Mouse (Mus musculus) urinary bladder, adult 18-20 months (tissue): ENCODE measurements around the gene Olfr1252.

Source experiments
- DNase-seq, 2 experiments: peaks; one replicate each; pipeline ENCODE4 v3.0.0; 2022; ENCODE audit warnings: low spot score in 2 of 2, mixed read lengths in 2 of 2

Olfr1252 gene

DNA sequence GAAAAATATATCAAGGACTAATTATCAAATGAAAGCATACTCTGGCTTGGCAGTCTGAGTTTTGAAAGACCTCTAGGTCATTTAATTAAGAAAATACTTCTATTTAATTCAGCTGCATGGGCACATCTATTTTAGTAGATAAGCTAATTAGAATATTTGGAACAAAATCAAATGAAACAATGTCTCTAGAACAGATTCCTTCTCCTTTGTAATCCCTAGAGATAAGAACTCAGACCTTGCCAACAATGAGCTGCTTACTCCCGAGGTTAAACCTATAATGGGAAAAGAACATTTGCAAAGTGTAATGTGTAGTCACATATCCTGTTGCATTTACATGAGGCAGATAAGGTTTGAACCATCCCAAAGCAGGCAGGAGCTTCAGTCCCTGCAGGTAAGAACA lies at the start of gene Olfr1252:
Gene Olfr1252 (minus strand): TSS at position 101 of the 400 bp plus-strand sequence.
- DNase-seq, result no peak

DNA sequence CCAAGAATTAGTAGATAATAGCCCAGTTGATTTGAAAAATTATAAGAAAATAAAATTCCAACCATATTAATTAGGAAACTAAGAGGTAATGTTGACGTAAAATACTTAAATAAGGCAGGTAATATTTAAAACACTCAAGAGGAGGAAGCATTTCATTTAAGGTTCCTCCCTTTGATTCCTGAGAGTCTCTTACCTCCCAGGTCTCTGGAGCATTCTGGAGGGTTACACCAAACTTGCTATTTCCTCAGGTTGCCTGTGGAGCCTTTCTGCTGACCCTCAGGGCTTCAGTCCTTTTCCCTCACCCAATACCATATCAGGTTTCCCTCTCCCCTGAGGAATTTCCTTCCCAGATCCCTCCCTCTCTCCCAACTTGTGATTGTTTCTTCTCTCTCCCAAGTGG lies 32.2 kb upstream of the Olfr1252 start, which contains the start of gene Olfr1253:
Gene Olfr1253 (minus strand): TSS at position 101 of the 400 bp plus-strand sequence.
- no peak for DNase-seq

GRCm38 (mm10) chr2:89691980-89692379 lies 32.8 kb downstream of the Olfr1252 start:
- no peak for DNase-seq

DNA sequence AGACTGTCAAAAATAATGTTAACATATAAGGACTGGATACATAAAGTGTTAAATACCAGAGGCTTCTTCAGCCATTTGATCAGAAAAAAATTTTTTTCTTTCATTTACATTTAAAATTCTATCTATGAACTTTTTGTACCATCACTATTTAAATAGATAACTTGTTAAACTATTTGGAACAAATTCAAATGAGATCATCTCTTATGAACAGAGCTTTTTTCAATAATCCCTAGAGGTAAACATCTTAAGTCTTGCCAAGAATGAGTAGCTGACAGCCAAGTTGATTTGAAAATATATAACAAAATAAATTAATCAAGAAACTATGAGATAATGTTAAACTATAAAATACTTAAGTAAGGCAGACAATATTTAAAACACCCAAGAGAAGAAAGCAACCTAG lies 53.0 kb downstream of the Olfr1252 start, which contains the start of gene Olfr1251:
Gene Olfr1251 (minus strand): TSS at position 101 of the 400 bp plus-strand sequence.
- DNase-seq, result no peak
